ENCODE assay signal across 15 mouse cellular contexts in genomic region chr16:40470946-40471345, GRCm38 (mm10).
"Had no signal": no experiment of that assay in that cellular context is flagged by ENCODE, and none has a peak within 500 bp of the region (broad histone marks: within the 10 kb centered on the region; RNA-seq: fewer than 3 reads in every experiment).

No protein-coding gene starts in this region.

- H3K27ac ChIP-seq: liver, embryonic 14.5 days; midbrain, embryonic 13.5 days; midbrain, embryonic 15.5 days; neural tube, embryonic 12.5 days; stomach, embryonic 15.5 days; stomach, postnatal 0 days had no signal

- H3K4me3 ChIP-seq: midbrain, embryonic 13.5 days; midbrain, embryonic 15.5 days; neural tube, embryonic 12.5 days; stomach, embryonic 15.5 days had no signal

- H3K36me3 ChIP-seq: midbrain, embryonic 13.5 days; midbrain, embryonic 15.5 days; neural tube, embryonic 12.5 days; stomach, embryonic 15.5 days had no signal

- DNase-seq: lung, adult 18-20 months; lung, embryonic 14.5 days; lung, postnatal 10 days; lung, postnatal 4 days; right cerebral cortex, adult 18-20 months; right cerebral cortex, postnatal 25 days; thymus, adult 18-20 months; thymus, postnatal 25 days; thymus, postnatal 4 days had no signal

- H3K4me1 ChIP-seq: midbrain, embryonic 15.5 days; neural tube, embryonic 12.5 days; stomach, embryonic 15.5 days had no signal

- ATAC-seq: midbrain, embryonic 13.5 days; midbrain, embryonic 15.5 days had no signal

- H3K27me3 ChIP-seq: midbrain, embryonic 13.5 days; midbrain, embryonic 15.5 days; neural tube, embryonic 12.5 days; stomach, embryonic 15.5 days had no signal
